Mouse (Mus musculus): ENCODE measurements around the gene Pin1. TPM values are rescaled to one million over a fixed set of nuclear protein-coding genes. Genes with fewer than 3 reads are reported as not detected.
"Not testable (repeated sequence)": the region's sequence is repeated elsewhere in the genome, so short reads cannot be mapped to it uniquely, and the experiment has no call there.

Pin1 gene
- total RNA-seq, 2 experiments from 2014 or later = 4.2 to 6.3 TPM

DNA sequence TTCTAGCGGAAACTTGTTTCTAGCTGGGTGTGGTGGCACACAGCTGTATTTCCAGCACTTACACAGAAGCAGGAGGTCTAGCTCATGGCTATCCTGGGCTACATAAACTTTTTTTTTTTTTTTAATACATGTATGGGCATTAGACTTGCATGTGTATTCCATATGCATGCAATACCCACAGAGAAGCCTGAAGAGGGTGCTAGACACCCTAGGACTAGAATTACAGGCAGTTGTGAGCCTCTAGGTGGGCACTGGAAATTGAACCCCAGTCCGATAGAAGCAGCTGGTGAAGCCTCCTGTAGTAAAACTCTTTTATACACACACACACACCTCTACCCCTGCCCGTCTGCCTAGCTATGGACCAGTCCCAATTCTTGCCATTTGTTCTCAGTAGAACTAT is 2.0 kb downstream of the Pin1 start:
- ATAC-seq (replicated peaks; ENCODE audit: low FRiP score, poor library complexity, severe bottlenecking) = no peak

DNA sequence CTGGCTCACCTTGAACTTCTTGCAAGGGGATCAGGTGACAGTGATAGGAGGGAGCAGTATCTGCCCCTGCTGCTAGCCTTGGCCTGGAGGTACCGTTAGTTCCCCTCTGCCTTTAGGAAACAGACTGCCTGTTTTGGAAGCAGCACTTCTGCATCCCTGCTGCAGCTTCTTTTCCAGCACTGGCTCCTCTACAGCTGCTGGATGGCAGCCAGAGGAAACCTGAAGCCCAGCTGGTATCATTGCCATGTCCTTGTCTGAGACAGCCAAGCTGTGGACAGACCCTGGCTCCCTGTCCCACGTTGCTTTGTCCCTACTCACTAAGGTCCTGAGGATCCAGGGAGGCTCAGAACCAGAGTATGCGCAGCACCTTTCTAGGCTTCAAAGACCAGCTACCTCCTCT is 5.7 kb downstream of the Pin1 start:
- ATAC-seq (replicated peaks; ENCODE audit: low FRiP score, poor library complexity, severe bottlenecking) = no peak

- ATAC-seq (replicated peaks; ENCODE audit: low FRiP score, poor library complexity, severe bottlenecking) = peak; percentile 55
These were observed 10.4 kb downstream of the Pin1 start for GRCm38 (mm10) chr9:20662325-20662724.

GRCm38 (mm10) chr9:20662874-20663273 is 11.0 kb downstream of the Pin1 start:
- no peak for ATAC-seq (replicated peaks; ENCODE audit: low FRiP score, poor library complexity, severe bottlenecking)

DNA sequence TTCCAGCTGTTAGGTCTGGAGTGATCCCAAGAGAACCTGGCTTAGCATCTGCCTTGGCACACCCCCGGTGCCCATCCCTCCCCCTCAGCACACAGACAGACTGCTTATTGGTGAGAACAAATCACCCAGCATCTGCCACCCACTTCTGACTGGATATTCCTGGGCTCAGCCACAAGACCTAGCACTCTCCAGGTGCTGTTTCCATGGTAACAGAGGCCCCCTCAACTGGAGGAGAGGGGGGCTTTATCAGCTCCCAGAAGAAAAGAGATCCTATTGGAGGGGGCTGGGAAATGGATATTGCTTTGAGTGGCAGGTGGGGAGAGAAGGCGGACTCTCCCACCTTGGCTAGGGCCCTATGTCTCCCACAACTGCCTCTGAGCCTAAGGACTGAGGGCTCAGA is 12.1 kb downstream of the Pin1 start:
- no peak for ATAC-seq (replicated peaks; ENCODE audit: low FRiP score, poor library complexity, severe bottlenecking)

DNA sequence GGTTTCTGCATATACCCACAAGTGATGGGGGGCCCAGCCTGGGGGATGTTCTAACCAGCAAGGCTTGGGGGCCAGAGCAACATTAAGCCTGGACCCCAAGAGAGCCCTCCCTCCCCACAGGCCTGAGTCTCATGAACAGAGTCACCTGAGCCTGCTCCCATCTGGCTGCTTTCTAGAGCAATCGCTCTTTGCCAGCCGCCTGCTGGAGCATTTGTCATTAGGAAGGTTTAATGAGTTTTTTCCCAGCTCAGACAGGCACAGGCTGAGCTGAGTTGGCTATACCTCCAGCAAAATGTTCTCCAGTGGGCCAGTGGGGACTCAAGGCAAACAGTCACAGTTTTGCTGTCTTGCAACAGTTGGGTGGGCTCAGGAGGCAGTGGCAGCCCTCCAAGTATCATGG is 12.5 kb downstream of the Pin1 start:
- ATAC-seq (replicated peaks; ENCODE audit: low FRiP score, poor library complexity, severe bottlenecking) = no peak

DNA sequence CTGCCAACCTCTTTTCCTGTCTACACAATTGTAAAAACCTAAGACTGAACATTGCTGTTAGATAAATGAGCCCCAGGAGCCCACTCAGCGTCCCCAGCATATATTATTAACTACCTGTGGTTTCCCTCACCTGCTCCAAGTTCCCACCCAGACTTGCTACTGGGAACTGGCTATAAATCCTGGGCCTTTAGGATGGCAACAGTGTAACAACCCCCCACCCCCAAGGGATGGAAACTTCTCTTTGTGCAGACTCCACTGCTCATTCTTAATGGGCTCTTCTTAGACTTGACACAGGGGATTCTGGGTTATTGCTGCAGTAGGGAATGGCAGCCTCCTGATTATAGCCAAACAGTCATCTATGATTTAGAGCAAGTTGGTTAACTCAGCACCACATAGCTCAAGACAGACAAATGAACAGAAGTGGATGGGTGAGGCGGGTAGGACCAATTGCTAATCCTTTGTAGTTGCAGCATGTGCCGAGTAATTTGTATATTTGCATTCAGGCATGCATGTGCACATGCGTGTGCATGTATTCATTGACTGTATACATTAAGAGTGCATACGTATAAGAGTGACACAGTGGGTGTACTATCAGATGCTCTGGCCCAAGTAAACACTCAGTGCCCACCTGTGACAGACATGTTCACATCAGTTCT is 13.2 kb downstream of the Pin1 start:
- ATAC-seq (replicated peaks; ENCODE audit: low FRiP score, poor library complexity, severe bottlenecking) = no peak

- ATAC-seq (replicated peaks; ENCODE audit: low FRiP score, poor library complexity, severe bottlenecking) = no peak
These were observed 14.0 kb downstream of the Pin1 start for GRCm38 (mm10) chr9:20665925-20666324.

DNA sequence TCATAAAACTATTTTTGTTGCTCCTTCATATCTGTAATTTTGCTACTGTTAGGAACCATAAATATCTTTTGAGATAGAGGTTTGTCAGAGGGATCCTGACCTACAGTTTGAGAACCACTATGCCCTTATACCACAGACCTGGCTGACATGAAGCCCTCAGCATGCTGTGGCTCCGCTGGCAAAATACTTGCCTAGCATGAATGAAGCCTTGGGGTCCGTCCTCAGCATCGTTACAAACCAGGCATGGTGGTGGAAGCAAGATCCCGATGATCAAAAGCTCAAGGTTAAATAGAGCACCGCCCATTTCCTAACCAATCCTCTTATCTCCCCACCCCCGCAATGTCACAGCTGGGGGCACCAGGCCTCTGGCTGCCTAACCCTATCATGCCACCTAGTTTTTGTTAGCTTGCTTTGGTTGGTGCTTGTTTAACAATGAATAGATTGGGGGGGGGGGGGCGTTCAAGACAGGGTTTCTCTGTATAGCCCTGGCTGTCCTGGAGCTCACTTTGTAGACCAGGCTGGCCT is 14.7 kb downstream of the Pin1 start:
- no peak for ATAC-seq (replicated peaks; ENCODE audit: low FRiP score, poor library complexity, severe bottlenecking)

DNA sequence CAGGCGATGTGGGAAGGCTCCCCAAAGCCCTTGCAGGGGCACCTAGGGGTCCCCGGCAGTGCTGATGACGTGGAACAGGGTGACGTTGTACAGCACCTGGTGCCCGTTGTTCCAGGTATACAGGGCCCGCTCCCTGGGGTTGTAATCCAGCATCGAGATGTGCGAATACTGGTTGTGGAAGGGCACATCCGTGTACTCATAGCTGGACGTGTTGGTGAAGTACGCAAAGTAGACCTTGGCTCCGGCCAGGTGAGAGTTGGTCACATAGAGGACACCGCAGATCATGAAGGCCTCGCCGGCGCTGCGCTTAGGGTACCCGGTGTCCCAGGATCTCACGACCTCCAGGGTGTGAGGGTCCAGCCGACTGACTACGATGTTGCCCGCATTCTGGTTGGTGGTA is 16.2 kb downstream of the Pin1 start:
- ATAC-seq (replicated peaks; ENCODE audit: low FRiP score, poor library complexity, severe bottlenecking) = no peak

DNA sequence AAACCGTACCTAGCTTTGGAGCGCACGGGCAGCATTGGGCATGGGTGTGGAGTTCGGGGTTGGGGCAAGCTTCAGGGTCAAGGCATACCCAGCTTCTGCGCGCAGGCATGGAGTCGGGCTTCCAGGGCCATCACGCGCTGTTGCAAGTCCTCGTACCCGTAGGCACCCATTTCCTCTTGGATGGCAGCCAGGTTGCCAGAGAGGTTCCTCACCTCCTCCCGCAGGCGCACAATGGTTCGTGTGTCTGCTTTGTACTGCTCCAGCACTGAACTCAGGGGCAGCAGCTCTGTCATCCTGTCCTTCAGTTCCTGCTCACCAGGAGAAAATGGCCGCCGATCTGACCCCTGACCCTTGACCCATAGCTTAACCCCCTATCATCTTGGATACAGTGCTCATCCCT is 20.2 kb downstream of the Pin1 start:
- ATAC-seq (replicated peaks; ENCODE audit: low FRiP score, poor library complexity, severe bottlenecking) = no peak

- ATAC-seq (replicated peaks; ENCODE audit: low FRiP score, poor library complexity, severe bottlenecking) = no peak
These were observed 26.0 kb downstream of the Pin1 start for GRCm38 (mm10) chr9:20677892-20678291.

- ATAC-seq (replicated peaks; ENCODE audit: low FRiP score, poor library complexity, severe bottlenecking) = no peak
These were observed 28.6 kb downstream of the Pin1 start for GRCm38 (mm10) chr9:20680378-20680958.

DNA sequence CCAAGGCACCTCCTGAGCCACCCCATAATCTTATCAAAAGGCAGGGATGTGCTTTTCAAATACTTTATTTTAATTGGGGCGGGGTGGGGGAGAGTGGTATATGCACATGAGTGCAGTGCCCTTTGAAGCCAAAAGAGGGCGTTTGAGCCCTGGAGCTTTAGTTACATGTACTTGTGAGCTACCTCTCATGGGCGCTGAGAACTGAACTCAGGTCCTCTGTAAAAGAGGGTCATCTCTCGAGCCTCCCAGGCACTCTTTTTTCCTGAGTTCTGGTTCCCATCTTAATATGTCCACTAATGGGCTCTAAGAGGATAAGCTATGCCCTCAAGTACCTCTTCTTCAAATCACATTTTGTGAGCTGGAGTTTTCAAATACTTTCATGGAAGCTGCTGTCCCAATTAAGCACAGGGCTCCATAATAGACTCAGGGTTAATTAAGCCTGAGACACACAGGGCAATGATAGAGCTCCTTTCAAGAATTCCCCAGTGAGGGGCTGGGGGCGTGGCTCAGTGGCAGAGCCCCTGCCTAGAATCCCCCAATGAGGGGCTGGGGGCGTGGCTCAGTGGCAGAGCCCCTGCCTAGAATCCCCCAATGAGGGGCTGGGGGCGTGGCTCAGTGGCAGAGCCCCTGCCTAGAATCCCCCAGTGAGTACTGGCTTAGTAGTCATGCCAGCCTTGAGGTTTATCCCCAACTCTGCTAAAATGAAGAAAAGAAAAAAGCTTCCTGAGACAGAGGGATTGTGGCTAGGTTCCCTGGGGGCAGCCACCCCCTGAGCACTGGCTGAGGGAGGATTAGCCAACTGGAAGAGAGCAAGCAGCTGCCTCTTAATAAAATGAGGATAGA is 29.9 kb downstream of the Pin1 start:
- ATAC-seq (replicated peaks; ENCODE audit: low FRiP score, poor library complexity, severe bottlenecking) = no peak

GRCm38 (mm10) chr9:20682389-20682722 is 30.5 kb downstream of the Pin1 start:
- ATAC-seq (replicated peaks; ENCODE audit: low FRiP score, poor library complexity, severe bottlenecking) = no peak

GRCm38 (mm10) chr9:20685081-20685861 is 33.4 kb downstream of the Pin1 start:
- no peak for ATAC-seq (replicated peaks; ENCODE audit: low FRiP score, poor library complexity, severe bottlenecking)

GRCm38 (mm10) chr9:20689403-20689802 is 37.5 kb downstream of the Pin1 start:
- no peak for ATAC-seq (replicated peaks; ENCODE audit: low FRiP score, poor library complexity, severe bottlenecking)

DNA sequence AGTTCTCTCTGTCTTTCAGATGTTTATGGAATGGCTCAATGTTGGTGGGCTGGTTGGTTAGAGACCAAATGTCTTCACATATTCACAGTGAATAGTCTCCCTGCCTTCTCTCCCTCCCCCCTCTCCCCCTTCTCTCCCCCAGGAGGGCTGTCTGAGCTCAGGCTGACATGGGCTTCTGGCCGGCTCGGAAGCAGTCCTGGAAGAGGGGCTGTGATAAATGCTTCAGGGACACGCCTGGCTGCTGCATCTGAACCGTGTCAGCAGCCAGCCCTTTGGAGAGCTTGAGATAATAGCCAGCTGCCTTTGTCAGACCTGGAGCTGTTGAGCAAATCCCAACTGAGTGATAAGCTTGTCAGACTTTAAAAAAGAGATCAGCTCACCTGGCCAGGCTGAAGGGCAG is 38.0 kb downstream of the Pin1 start:
- ATAC-seq (replicated peaks; ENCODE audit: low FRiP score, poor library complexity, severe bottlenecking) = no peak

GRCm38 (mm10) chr9:20690449-20690848 is 38.6 kb downstream of the Pin1 start:
- not testable (repeated sequence) for ATAC-seq (replicated peaks; ENCODE audit: low FRiP score, poor library complexity, severe bottlenecking)

- ATAC-seq (replicated peaks; ENCODE audit: low FRiP score, poor library complexity, severe bottlenecking) = no peak
These were observed 41.0 kb downstream of the Pin1 start for GRCm38 (mm10) chr9:20692863-20693262.
